Mouse (Mus musculus): ENCODE data around the gene Scimp. TPM values are rescaled to one million over a fixed set of nuclear protein-coding genes. Genes with fewer than 3 reads are reported as not detected.
A peak's percentile ranks its signal among the peaks of the same experiment; 100 is the strongest.

Scimp gene
- polyA plus RNA-seq (2015; fragmentation: Nextera tagmentation; extraction: Ambion mirVana): 0.32 and 0.70 TPM in 2 replicates

- Histone ChIP-seq H3K36me3 (ENCODE audit: control insufficient read depth, insufficient read depth) (no peaks in the 10 kb centered on the region), H3K9ac (ENCODE audit: low read length) (no peak within 1 kb of the TSS), H3K4me1 (ENCODE audit: control insufficient read depth, insufficient read depth, low read length) (no peaks in the 10 kb centered on the region), H3K9me3 (replicated peaks; ENCODE audit: control insufficient read depth, low read length) (no peaks in the 10 kb centered on the region), H3K4me2 (ENCODE audit: low read depth, low read length) (no peak within 1 kb of the TSS), H3K27me3 (ENCODE audit: control insufficient read depth, insufficient read depth, low read length) (no peaks in the 10 kb centered on the region), H3K27ac (ENCODE audit: low read length) (no peak within 1 kb of the TSS), H3K4me3 (ENCODE audit: low read length) (no peak within 1 kb of the TSS)
- WGBS: 66% methylated on average over 7 of the region's 7 CpGs
- no peak for ATAC-seq (replicated peaks; ENCODE audit: extremely low read depth, insufficient read depth, low FRiP score)
Measured at GRCm38 (mm10) chr11:70812365-70812764, at the start of gene Scimp. Gene Scimp (minus strand): TSS chr11:70812586.

GRCm38 (mm10) chr11:70860371-70860770, 48.0 kb upstream of the Scimp start:
- ATAC-seq (replicated peaks; ENCODE audit: extremely low read depth, insufficient read depth, low FRiP score): no peak
- Histone ChIP-seq H3K4me3 (ENCODE audit: low read length) (no peak overlapping the region), H3K4me1 (ENCODE audit: control insufficient read depth, insufficient read depth, low read length) (peaks cover 8% of the 10 kb centered on the region), H3K9ac (ENCODE audit: low read length) (no peak overlapping the region), H3K9me3 (replicated peaks; ENCODE audit: control insufficient read depth, low read length) (no peaks in the 10 kb centered on the region), H3K4me2 (ENCODE audit: low read depth, low read length) (no peak overlapping the region), H3K27me3 (ENCODE audit: control insufficient read depth, insufficient read depth, low read length) (no peaks in the 10 kb centered on the region), H3K27ac (ENCODE audit: low read length) (no peak overlapping the region), H3K36me3 (ENCODE audit: control insufficient read depth, insufficient read depth) (no peaks in the 10 kb centered on the region)
- WGBS: 96% methylated on average over 1 of the region's 1 CpGs

GRCm38 (mm10) chr11:70846029-70846428, 33.6 kb upstream of the Scimp start:
- no peak overlapping the region for H3K27ac ChIP-seq (ENCODE audit: low read length)
- WGBS: 40% methylated on average over 2 of the region's 2 CpGs
- no peaks in the 10 kb centered on the region for H3K9me3 ChIP-seq (replicated peaks; ENCODE audit: control insufficient read depth, low read length)
- peaks cover 17% of the 10 kb centered on the region for H3K4me1 ChIP-seq (ENCODE audit: control insufficient read depth, insufficient read depth, low read length)
- H3K4me3 ChIP-seq (ENCODE audit: low read length): peak overlapping the region; percentile 60
- H3K27me3 ChIP-seq (ENCODE audit: control insufficient read depth, insufficient read depth, low read length): no peaks in the 10 kb centered on the region
- H3K36me3 ChIP-seq (ENCODE audit: control insufficient read depth, insufficient read depth): no peaks in the 10 kb centered on the region
- no peak for ATAC-seq (replicated peaks; ENCODE audit: extremely low read depth, insufficient read depth, low FRiP score)
- H3K9ac ChIP-seq (ENCODE audit: low read length): peak overlapping the region; percentile 75; the same call in 1 of the 2 replicates
- H3K4me2 ChIP-seq (ENCODE audit: low read depth, low read length): peak overlapping the region; percentile 80

GRCm38 (mm10) chr11:70845457-70845978, 33.1 kb upstream of the Scimp start:
- Histone ChIP-seq H3K27me3 (ENCODE audit: control insufficient read depth, insufficient read depth, low read length) (no peaks in the 10 kb centered on the region), H3K9me3 (replicated peaks; ENCODE audit: control insufficient read depth, low read length) (no peaks in the 10 kb centered on the region), H3K27ac (ENCODE audit: low read length) (peak overlapping the region; percentile 69), H3K36me3 (ENCODE audit: control insufficient read depth, insufficient read depth) (no peaks in the 10 kb centered on the region), H3K9ac (ENCODE audit: low read length) (peak overlapping the region; percentile 75), H3K4me1 (ENCODE audit: control insufficient read depth, insufficient read depth, low read length) (peaks cover 17% of the 10 kb centered on the region), H3K4me3 (ENCODE audit: low read length) (peak overlapping the region; percentile 60), H3K4me2 (ENCODE audit: low read depth, low read length) (peak overlapping the region; percentile 80)
- 3% methylated on average over 19 of the region's 19 CpGs for WGBS
- no peak for ATAC-seq (replicated peaks; ENCODE audit: extremely low read depth, insufficient read depth, low FRiP score)

GRCm38 (mm10) chr11:70844559-70845456, 32.4 kb upstream of the Scimp start, which contains the start of gene Rabep1:
Gene Rabep1 (plus strand): TSS chr11:70844778.
- Histone ChIP-seq H3K36me3 (ENCODE audit: control insufficient read depth, insufficient read depth) (no peaks in the 10 kb centered on the region), H3K4me2 (ENCODE audit: low read depth, low read length) (peak within 1 kb of the TSS; percentile 80), H3K4me3 (ENCODE audit: low read length) (peak within 1 kb of the TSS; percentile 60), H3K27ac (ENCODE audit: low read length) (peak within 1 kb of the TSS; percentile 83), H3K9ac (ENCODE audit: low read length) (peak within 1 kb of the TSS; percentile 75), H3K27me3 (ENCODE audit: control insufficient read depth, insufficient read depth, low read length) (no peaks in the 10 kb centered on the region), H3K9me3 (replicated peaks; ENCODE audit: control insufficient read depth, low read length) (no peaks in the 10 kb centered on the region), H3K4me1 (ENCODE audit: control insufficient read depth, insufficient read depth, low read length) (peaks cover 16% of the 10 kb centered on the region)
- WGBS: 1% methylated on average over 83 of the region's 88 CpGs
- peak; percentile 97 for ATAC-seq (replicated peaks; ENCODE audit: extremely low read depth, insufficient read depth, low FRiP score)

GRCm38 (mm10) chr11:70843701-70844551, 31.5 kb upstream of the Scimp start:
- no peak for ATAC-seq (replicated peaks; ENCODE audit: extremely low read depth, insufficient read depth, low FRiP score)
- 16% methylated on average over 12 of the region's 12 CpGs for WGBS
- H3K9ac ChIP-seq (ENCODE audit: low read length): peak overlapping the region; percentile 66
- peaks cover 16% of the 10 kb centered on the region for H3K4me1 ChIP-seq (ENCODE audit: control insufficient read depth, insufficient read depth, low read length)
- peak overlapping the region; percentile 83 for H3K27ac ChIP-seq (ENCODE audit: low read length)
- peak overlapping the region; percentile 60 for H3K4me3 ChIP-seq (ENCODE audit: low read length)
- H3K4me2 ChIP-seq (ENCODE audit: low read depth, low read length): peak overlapping the region; percentile 74
- no peaks in the 10 kb centered on the region for H3K27me3 ChIP-seq (ENCODE audit: control insufficient read depth, insufficient read depth, low read length)
- H3K9me3 ChIP-seq (replicated peaks; ENCODE audit: control insufficient read depth, low read length): no peaks in the 10 kb centered on the region
- H3K36me3 ChIP-seq (ENCODE audit: control insufficient read depth, insufficient read depth): no peaks in the 10 kb centered on the region

- 57% methylated on average over 4 of the region's 4 CpGs for WGBS
- H3K4me2 ChIP-seq (ENCODE audit: low read depth, low read length): no peak overlapping the region
- H3K9ac ChIP-seq (ENCODE audit: low read length): no peak overlapping the region
- no peaks in the 10 kb centered on the region for H3K9me3 ChIP-seq (replicated peaks; ENCODE audit: control insufficient read depth, low read length)
- no peaks in the 10 kb centered on the region for H3K36me3 ChIP-seq (ENCODE audit: control insufficient read depth, insufficient read depth)
- no peak for ATAC-seq (replicated peaks; ENCODE audit: extremely low read depth, insufficient read depth, low FRiP score)
- no peak overlapping the region for H3K4me3 ChIP-seq (ENCODE audit: low read length)
- H3K27ac ChIP-seq (ENCODE audit: low read length): no peak overlapping the region
- H3K4me1 ChIP-seq (ENCODE audit: control insufficient read depth, insufficient read depth, low read length): peaks cover 16% of the 10 kb centered on the region
- H3K27me3 ChIP-seq (ENCODE audit: control insufficient read depth, insufficient read depth, low read length): no peaks in the 10 kb centered on the region
Measured at GRCm38 (mm10) chr11:70842983-70843382, 30.6 kb upstream of the Scimp start.

GRCm38 (mm10) chr11:70838610-70839009, 26.2 kb upstream of the Scimp start:
- Histone ChIP-seq H3K27ac (ENCODE audit: low read length) (no peak overlapping the region), H3K9ac (ENCODE audit: low read length) (no peak overlapping the region), H3K4me1 (ENCODE audit: control insufficient read depth, insufficient read depth, low read length) (no peaks in the 10 kb centered on the region), H3K36me3 (ENCODE audit: control insufficient read depth, insufficient read depth) (no peaks in the 10 kb centered on the region), H3K27me3 (ENCODE audit: control insufficient read depth, insufficient read depth, low read length) (no peaks in the 10 kb centered on the region), H3K9me3 (replicated peaks; ENCODE audit: control insufficient read depth, low read length) (no peaks in the 10 kb centered on the region), H3K4me2 (ENCODE audit: low read depth, low read length) (no peak overlapping the region), H3K4me3 (ENCODE audit: low read length) (no peak overlapping the region)
- no peak for ATAC-seq (replicated peaks; ENCODE audit: extremely low read depth, insufficient read depth, low FRiP score)
- 49% methylated on average over 2 of the region's 2 CpGs for WGBS
